Mouse (Mus musculus): ENCODE results near the gene Kdm2b. TPM values are rescaled to one million over a fixed set of nuclear protein-coding genes. Genes with fewer than 3 reads are reported as not detected.

The Kdm2b gene
- polyA plus RNA-seq, 1 experiment: 30.3 TPM

DNA sequence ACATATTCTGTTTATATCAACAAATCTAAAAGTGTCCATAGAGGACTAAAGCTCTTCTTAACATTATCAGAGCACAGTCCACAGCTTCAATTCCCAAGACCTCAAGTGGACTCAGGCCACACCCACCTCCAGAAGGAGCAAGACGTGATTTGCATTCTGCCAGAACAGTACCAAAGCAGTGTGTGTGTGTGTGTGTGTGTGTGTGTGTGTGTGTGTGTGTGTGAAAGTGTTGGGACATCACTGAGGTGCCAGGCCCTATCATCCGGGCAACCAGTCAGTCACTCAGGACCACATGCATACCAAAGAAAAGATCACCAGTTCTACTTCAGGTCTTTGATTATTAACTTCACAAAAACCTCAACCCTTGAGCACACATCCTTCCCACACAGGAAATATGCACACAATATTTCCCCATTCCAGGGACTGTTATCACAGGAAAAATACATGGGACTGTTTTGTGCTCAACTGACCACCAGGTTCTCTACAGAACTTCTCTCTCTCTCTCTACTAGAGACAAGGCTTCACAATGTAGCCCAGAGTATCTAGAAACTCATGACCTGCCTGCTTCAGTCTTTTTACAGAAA, 105.9 kb downstream of the Kdm2b start:
- no peak for DNase-seq (ENCODE audit: low read depth in 1 of 2, low spot score in 2 of 2)
- peaks cover 14% of the 10 kb centered on the region for H3K36me3 ChIP-seq (ENCODE audit: control insufficient read depth, insufficient read depth, low read length)
- no peaks in the 10 kb centered on the region for H3K27me3 ChIP-seq (ENCODE audit: control insufficient read depth, insufficient read depth, low read length)
- H3K4me1 ChIP-seq (ENCODE audit: control insufficient read depth, insufficient read depth, insufficient read length): no peaks in the 10 kb centered on the region; the same call in 1 of the 2 replicates
- no peak overlapping the region for H3K4me3 ChIP-seq (ENCODE audit: extremely low read depth, insufficient read depth, insufficient read length)
- H3K27ac ChIP-seq (ENCODE audit: insufficient read depth, low read length): no peak overlapping the region
- 64% methylated on average over 2 of the region's 2 CpGs for WGBS
- no peak for TF ChIP-seq CTCF (IDR thresholded peaks at IDR 0.05; ENCODE audit: extremely low read depth, insufficient read depth, insufficient read length, insufficient replicate concordance)
- no peak for TF ChIP-seq POLR2A (IDR thresholded peaks at IDR 0.05; ENCODE audit: low read depth, low read length)

DNA sequence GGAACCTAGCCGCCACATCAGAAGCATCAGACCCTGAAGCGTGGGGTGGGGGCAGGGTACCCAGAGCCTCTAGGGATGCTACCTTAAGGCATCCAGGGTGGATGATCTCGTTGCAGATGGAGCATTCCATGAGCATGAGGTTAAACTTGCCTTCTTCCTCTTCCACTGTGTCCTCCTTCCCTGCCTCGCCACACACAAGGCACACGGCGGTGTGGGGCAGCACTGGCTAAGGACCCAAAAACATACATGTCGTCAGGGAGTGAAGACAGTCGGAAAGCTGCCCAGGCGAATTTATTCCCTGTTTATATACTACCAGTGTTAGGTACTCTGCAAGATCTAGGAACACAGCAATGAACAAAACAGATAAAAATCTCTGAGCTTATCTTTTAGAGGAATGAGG, 106.4 kb downstream of the Kdm2b start:
- Histone ChIP-seq H3K27me3 (ENCODE audit: control insufficient read depth, insufficient read depth, low read length) (no peaks in the 10 kb centered on the region), H3K4me1 (ENCODE audit: control insufficient read depth, insufficient read depth, insufficient read length) (no peaks in the 10 kb centered on the region; the same call in 1 of the 2 replicates), H3K36me3 (ENCODE audit: control insufficient read depth, insufficient read depth, low read length) (peaks cover 13% of the 10 kb centered on the region), H3K4me3 (ENCODE audit: extremely low read depth, insufficient read depth, insufficient read length) (no peak overlapping the region), H3K27ac (ENCODE audit: insufficient read depth, low read length) (no peak overlapping the region)
- WGBS: 87% methylated on average over 9 of the region's 9 CpGs
- TF ChIP-seq POLR2A (IDR thresholded peaks at IDR 0.05; ENCODE audit: low read depth, low read length): no peak
- no peak for TF ChIP-seq CTCF (IDR thresholded peaks at IDR 0.05; ENCODE audit: extremely low read depth, insufficient read depth, insufficient read length, insufficient replicate concordance)
- no peak for DNase-seq (ENCODE audit: low read depth in 1 of 2, low spot score in 2 of 2)

DNA sequence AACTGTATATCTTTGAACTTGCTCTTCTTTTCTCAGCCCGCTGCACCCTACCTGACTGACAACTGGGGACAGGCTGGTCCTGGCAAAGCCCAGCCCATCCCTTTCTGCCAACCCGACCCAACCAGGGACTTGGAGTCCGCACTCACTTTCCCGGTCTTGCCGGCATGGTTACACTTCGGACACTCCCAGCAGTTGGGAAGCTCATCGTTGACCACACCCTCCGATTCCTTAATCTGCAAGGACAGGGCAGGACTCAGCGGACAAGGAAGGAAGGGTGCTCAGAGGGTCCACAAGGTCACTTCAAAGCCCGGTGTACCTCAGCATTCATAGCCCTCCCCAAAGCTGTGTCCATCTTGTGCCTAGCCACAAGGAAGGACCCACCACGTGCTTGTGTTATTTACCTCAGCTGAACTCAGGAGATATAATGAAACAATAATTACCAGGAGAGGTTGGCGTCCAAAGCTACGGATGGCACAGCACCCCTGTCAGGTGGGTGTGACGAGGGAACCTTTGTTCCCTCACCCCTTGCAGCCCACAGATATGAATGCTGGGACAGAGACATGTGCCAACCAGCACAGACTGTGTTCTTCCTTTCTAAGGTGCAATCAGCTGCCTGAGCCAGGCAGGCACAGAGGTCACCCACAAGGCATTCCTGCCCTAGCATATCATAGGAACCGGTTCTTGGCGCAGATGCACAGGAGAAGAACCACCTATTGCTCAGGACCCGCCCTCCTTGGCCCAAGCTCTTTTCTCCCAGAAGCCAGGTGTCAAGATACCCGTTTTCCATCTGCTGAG, 107.2 kb downstream of the Kdm2b start:
- H3K36me3 ChIP-seq (ENCODE audit: control insufficient read depth, insufficient read depth, low read length): peaks cover 20% of the 10 kb centered on the region
- H3K27me3 ChIP-seq (ENCODE audit: control insufficient read depth, insufficient read depth, low read length): no peaks in the 10 kb centered on the region
- TF ChIP-seq POLR2A (IDR thresholded peaks at IDR 0.05; ENCODE audit: low read depth, low read length): no peak
- TF ChIP-seq CTCF (IDR thresholded peaks at IDR 0.05; ENCODE audit: extremely low read depth, insufficient read depth, insufficient read length, insufficient replicate concordance): no peak
- DNase-seq (ENCODE audit: low read depth in 1 of 2, low spot score in 2 of 2): no peak
- no peaks in the 10 kb centered on the region; the same call in 1 of the 2 replicates for H3K4me1 ChIP-seq (ENCODE audit: control insufficient read depth, insufficient read depth, insufficient read length)
- H3K27ac ChIP-seq (ENCODE audit: insufficient read depth, low read length): no peak overlapping the region
- H3K4me3 ChIP-seq (ENCODE audit: extremely low read depth, insufficient read depth, insufficient read length): no peak overlapping the region
- 92% methylated on average over 18 of the region's 18 CpGs for WGBS

DNA sequence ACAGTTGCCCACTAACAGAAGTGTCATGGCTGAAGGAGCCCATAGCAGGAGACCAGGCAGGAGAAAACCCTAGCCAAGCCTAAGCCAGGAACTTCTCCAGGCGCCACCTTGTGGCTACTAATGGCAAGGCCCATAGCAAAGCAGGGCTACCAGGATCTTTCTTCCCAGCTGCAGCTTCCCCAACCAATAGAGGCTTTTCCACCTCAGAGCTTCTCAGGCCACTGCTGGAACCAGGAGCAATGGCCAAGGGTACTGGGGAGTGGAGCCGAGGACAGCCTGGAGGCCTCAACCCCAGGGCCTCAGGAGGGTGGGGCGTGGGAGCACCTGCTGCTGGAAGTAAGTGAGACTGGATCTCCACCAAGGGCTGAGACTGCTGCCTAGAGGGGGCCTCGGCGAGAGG, 108.3 kb downstream of the Kdm2b start:
- H3K4me1 ChIP-seq (ENCODE audit: control insufficient read depth, insufficient read depth, insufficient read length): no peaks in the 10 kb centered on the region; the same call in 1 of the 2 replicates
- no peak overlapping the region for H3K4me3 ChIP-seq (ENCODE audit: extremely low read depth, insufficient read depth, insufficient read length)
- H3K36me3 ChIP-seq (ENCODE audit: control insufficient read depth, insufficient read depth, low read length): peaks cover 23% of the 10 kb centered on the region
- peak; percentile 17 to 48 for DNase-seq (ENCODE audit: low read depth in 1 of 2, low spot score in 2 of 2)
- no peaks in the 10 kb centered on the region for H3K27me3 ChIP-seq (ENCODE audit: control insufficient read depth, insufficient read depth, low read length)
- 57% methylated on average over 5 of the region's 5 CpGs for WGBS
- no peak overlapping the region for H3K27ac ChIP-seq (ENCODE audit: insufficient read depth, low read length)
- TF ChIP-seq POLR2A (IDR thresholded peaks at IDR 0.05; ENCODE audit: low read depth, low read length) (no peak), CTCF (IDR thresholded peaks at IDR 0.05; ENCODE audit: extremely low read depth, insufficient read depth, insufficient read length, insufficient replicate concordance) (peak; percentile 70; the same call in 1 of the 2 replicates)

DNA sequence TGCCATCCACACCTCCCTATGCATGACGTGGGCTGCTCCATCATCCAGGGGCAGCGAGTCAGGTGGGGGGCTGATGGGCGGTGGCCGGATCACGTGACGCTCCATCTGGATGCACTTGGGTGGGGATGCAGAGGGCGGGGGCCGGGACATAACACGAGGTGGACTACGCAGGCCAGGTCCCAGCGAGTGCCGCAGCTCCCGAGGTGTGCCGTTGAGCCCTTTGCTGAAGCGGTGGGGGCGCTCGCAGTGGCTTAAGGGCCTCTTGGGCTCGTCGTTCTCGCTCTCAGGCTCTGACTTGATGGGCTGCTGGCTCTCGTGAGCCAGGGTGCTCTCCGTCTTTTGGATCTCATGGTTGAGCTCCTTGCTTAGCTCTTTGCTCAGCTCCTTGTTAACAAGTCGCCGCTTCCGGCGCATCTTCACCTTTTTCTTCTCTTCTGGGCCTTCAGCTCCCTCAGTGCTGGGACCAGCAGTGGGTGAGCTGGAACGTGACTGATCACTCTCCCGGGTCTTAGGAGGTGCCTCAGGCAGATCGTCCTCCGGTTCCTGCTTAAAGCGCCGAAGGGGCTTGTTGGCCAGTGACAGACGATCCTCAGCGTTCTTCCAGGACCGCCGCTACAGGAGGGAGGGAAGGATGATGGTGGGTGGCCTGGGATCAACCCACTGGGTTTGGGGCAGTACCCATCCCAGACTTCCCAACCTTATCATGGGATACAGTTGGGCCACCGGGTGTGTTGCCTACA, 109.2 kb downstream of the Kdm2b start:
- TF ChIP-seq CTCF (IDR thresholded peaks at IDR 0.05; ENCODE audit: extremely low read depth, insufficient read depth, insufficient read length, insufficient replicate concordance): no peak
- Histone ChIP-seq H3K27me3 (ENCODE audit: control insufficient read depth, insufficient read depth, low read length) (no peaks in the 10 kb centered on the region), H3K4me1 (ENCODE audit: control insufficient read depth, insufficient read depth, insufficient read length) (no peaks in the 10 kb centered on the region), H3K36me3 (ENCODE audit: control insufficient read depth, insufficient read depth, low read length) (peaks cover 23% of the 10 kb centered on the region), H3K27ac (ENCODE audit: insufficient read depth, low read length) (no peak overlapping the region), H3K4me3 (ENCODE audit: extremely low read depth, insufficient read depth, insufficient read length) (no peak overlapping the region)
- 95% methylated on average over 37 of the region's 37 CpGs for WGBS
- DNase-seq (ENCODE audit: low read depth in 1 of 2, low spot score in 2 of 2): no peak

DNA sequence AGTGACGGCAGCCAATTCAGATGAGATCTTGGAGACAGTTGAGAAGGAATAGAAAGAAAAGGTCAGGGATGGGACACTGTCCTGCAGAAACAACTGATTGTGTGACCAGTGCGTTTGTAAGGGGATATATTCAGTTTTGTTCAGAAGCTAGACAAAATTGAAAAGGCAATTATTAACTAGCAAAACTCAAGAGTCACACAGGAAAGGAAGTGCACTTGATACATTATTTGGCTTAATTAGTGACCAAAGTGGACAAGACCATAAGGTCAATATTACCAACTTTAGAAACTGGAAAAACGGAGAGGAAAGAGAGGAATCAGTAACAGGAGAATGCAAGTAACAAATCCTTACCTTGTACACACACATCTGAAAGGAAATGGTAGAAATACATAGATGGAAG, 113.0 kb downstream of the Kdm2b start:
- DNase-seq (ENCODE audit: low read depth in 1 of 2, low spot score in 2 of 2): no peak
- H3K36me3 ChIP-seq (ENCODE audit: control insufficient read depth, insufficient read depth, low read length): peaks cover 29% of the 10 kb centered on the region
- no peak for TF ChIP-seq CTCF (IDR thresholded peaks at IDR 0.05; ENCODE audit: extremely low read depth, insufficient read depth, insufficient read length, insufficient replicate concordance)
- TF ChIP-seq POLR2A (IDR thresholded peaks at IDR 0.05; ENCODE audit: low read depth, low read length): no peak
- H3K27ac ChIP-seq (ENCODE audit: insufficient read depth, low read length): no peak overlapping the region
- H3K4me1 ChIP-seq (ENCODE audit: control insufficient read depth, insufficient read depth, insufficient read length): no peaks in the 10 kb centered on the region
- H3K27me3 ChIP-seq (ENCODE audit: control insufficient read depth, insufficient read depth, low read length): no peaks in the 10 kb centered on the region
- H3K4me3 ChIP-seq (ENCODE audit: extremely low read depth, insufficient read depth, insufficient read length): no peak overlapping the region
- WGBS: 89% methylated on average over 3 of the region's 3 CpGs

Data from spleen, adult 2 months (tissue).